Mouse (Mus musculus) lung, embryonic 14.5 days (tissue): ENCODE results near the gene Nfix. TPM values are rescaled to one million over a fixed set of nuclear protein-coding genes. Genes with fewer than 3 reads are reported as not detected.

ENCODE experiments used
- ATAC-seq: fragments of 200-750 bp; cut with Nextera tagmentation; 2 replicates; pipeline ENCODE4 v1.8.0; 2017; ENCODE audit warnings: mild to moderate bottlenecking, moderate TSS enrichment, moderate library complexity; ENCODE audit not compliant: insufficient read depth
- DNase-seq: peaks from one replicate; pipeline ENCODE4 v3.0.0-alpha.2; 2015
- H3K27ac ChIP-seq: fragments of 300-500 bp; sonication (generic); 2 replicates; pipeline ENCODE4 v1.5.1; 2014; ENCODE audit warnings: low read depth, mild to moderate bottlenecking, moderate library complexity
- H3K27me3 ChIP-seq: fragments of 300-500 bp; sonication (generic); 2 replicates; pipeline ENCODE4 v1.6.1; 2014; ENCODE audit warnings: low read length, control low read depth; ENCODE audit not compliant: insufficient read depth
- H3K36me3 ChIP-seq: fragments of 300-500 bp; sonication (generic); 2 replicates; pipeline ENCODE4 v1.6.1; 2014; ENCODE audit warnings: control low read depth; ENCODE audit not compliant: insufficient read depth
- H3K4me1 ChIP-seq: fragments of 300-500 bp; sonication (generic); 2 replicates; pipeline ENCODE4 v1.6.1; 2014; ENCODE audit warnings: antibody characterized with exemption, control low read depth; ENCODE audit not compliant: insufficient read depth
- H3K4me2 ChIP-seq: fragments of 300-500 bp; sonication (generic); 2 replicates; pipeline ENCODE4 v1.6.1; 2014; ENCODE audit warnings: mild to moderate bottlenecking
- H3K4me3 ChIP-seq: fragments of 300-500 bp; sonication (generic); 2 replicates; pipeline ENCODE4 v1.5.1; 2014; ENCODE audit warnings: low read depth, low read length
- H3K9ac ChIP-seq: fragments of 300-500 bp; sonication (generic); 2 replicates; pipeline ENCODE4 v1.6.1; 2014
- H3K9me3 ChIP-seq: fragments of 300-500 bp; sonication (generic); 2 replicates; pipeline ENCODE4 v1.6.1; 2016; ENCODE audit warnings: low read depth, low read length, control low read depth
- CTCF ChIP-seq: IDR thresholded peaks from 2 replicates; pipeline ENCODE4 v1.5.1; 2016; ENCODE audit warnings: antibody characterized with exemption, low read depth
- WGBS: fragments of 180-500 bp; shearing (Covaris S2); extraction: QIAGEN DNeasy Blood & Tissue Kit; methylation state at CpG from one replicate; pipeline ENCODE4 v1.1.7; 2014; 5-methylcytosine and 5-hydroxymethylcytosine counted together
- polyA plus RNA-seq: library from polyadenylated mRNA; unstranded; fragments of >200 nt; fragmentation: Nextera tagmentation; extraction: Ambion mirVana; gene quantifications from 2 replicates; pipeline ENCODE4 v1.2.1, GENCODE M21; 2014

Gene Nfix
- polyA plus RNA-seq, 1 experiment from 2014 or later: 42.3 TPM

DNA sequence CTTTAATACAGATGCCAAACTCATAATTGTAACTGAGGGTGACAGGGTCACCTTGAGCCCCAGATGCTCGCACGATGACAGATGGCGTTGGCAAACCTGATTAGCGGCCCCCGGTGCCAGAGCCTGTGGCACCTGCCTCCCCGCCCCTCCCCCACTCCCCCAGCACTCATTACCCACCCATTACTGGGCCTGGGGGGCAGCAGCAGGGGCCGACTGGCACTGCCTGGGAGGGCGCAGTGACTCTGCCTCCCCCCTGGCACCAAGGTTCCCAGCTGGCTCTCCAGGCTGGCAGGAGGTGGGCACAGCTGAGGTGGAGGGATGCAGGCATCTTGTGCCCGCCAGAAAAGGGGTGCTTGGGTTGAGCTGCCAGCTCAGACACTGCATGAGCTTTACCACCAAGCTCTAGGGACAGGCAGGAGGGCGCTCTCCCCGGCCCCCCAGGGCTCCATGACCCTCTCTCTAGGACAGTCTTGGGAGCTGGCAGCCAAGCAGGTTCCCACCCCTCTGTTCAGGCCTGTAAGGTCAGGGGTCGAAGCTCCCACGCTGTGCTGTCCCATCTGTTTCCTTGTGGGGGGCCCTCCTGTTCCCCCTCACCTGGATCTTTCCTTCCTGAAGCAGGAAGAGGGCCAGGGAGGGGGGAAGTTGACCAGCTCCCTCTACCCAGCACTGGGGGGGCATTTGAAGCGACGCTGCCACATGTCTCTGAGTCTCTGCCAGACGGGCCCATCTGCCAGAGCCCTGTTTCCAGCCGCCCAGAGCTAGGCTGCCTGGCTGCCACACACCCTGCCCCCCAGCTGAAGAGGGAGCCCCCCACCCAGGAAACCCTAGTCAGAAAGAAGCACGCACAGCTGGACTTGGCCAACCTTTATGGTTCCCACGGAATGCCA, 14.7 kb upstream of the Nfix start:
- DNase-seq (no peak), ATAC-seq (no peak)
- Histone ChIP-seq H3K27me3 (peaks cover 8% of the 10 kb centered on the region; the same call in 1 of the 2 replicates), H3K4me3 (no peak overlapping the region), H3K9me3 (no peaks in the 10 kb centered on the region), H3K36me3 (no peaks in the 10 kb centered on the region), H3K4me2 (no peak overlapping the region), H3K4me1 (peaks cover 3% of the 10 kb centered on the region), H3K27ac (no peak overlapping the region), H3K9ac (no peak overlapping the region)
- TF ChIP-seq CTCF: no peak
- WGBS: 38% methylated on average over 19 of the region's 19 CpGs

DNA sequence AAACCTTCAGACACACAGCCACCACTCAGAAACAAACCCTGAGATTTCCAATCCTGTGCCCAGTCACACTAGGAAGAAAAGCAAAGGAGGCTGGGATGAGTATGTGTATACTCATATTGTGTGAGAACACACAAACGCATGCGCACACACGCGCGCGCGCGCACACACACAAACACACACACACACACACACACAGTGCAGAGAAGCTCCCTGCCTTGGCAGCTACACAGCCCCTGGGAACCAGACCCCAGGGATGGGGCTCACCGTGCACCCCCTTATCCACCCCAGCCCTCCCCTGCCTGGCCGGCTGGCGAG, 14.1 kb upstream of the Nfix start:
- WGBS: 82% methylated on average over 11 of the region's 11 CpGs
- ATAC-seq: no peak

DNA sequence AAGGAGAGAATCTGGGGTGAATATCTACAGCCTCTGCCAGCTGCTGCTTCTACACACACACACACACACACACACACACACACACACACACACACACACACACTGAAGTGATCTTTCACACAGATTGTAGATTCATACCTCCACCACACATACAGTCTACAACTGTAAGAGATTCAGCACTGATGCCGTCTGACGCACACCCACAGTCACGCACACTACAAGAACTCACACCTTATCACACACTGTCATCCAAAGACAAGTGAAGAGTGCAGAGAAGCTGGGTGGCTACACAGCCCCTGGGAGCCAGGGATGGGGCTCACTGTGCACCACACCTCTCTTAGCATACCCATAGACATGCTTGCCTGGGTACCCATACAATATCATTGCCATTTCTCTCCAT, 13.7 kb upstream of the Nfix start:
- peaks cover 3% of the 10 kb centered on the region for H3K4me1 ChIP-seq
- no peak for DNase-seq
- H3K27ac ChIP-seq: no peak overlapping the region
- no peak overlapping the region for H3K4me2 ChIP-seq
- H3K27me3 ChIP-seq: peaks cover 8% of the 10 kb centered on the region; the same call in 1 of the 2 replicates
- no peak overlapping the region for H3K9ac ChIP-seq
- 79% methylated on average over 3 of the region's 3 CpGs for WGBS
- H3K4me3 ChIP-seq: no peak overlapping the region
- no peaks in the 10 kb centered on the region for H3K36me3 ChIP-seq
- H3K9me3 ChIP-seq: no peaks in the 10 kb centered on the region
- no peak for ATAC-seq
- no peak for TF ChIP-seq CTCF

More for the DNA sequence above, 14.1 kb upstream of the Nfix start:
- H3K4me1 ChIP-seq: peaks cover 3% of the 10 kb centered on the region
- no peak for DNase-seq
- TF ChIP-seq CTCF: no peak
- no peak overlapping the region for H3K4me2 ChIP-seq
- H3K9ac ChIP-seq: no peak overlapping the region
- no peak overlapping the region for H3K4me3 ChIP-seq
- no peaks in the 10 kb centered on the region for H3K9me3 ChIP-seq
- no peaks in the 10 kb centered on the region for H3K36me3 ChIP-seq
- H3K27ac ChIP-seq: no peak overlapping the region
- peaks cover 8% of the 10 kb centered on the region; the same call in 1 of the 2 replicates for H3K27me3 ChIP-seq

DNA sequence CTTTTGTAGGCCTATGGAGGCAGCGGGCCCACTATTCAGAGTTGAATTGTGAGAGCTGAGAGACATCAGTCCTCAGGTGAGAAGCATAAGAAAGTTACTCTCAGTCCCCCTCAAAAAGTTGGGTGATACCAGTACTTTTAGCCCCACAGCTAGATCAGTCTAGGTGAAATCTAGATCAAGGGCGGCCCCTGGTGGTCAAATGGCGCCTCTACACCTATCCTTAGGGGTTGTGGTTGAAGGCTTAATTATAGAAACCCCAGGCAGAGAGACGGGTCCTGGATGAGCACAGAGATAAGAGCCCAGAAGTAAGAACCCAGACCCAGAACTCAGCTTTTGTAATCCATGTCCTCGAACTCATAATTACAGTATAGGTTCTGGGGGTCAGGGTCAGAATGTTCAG, 12.9 kb upstream of the Nfix start:
- Histone ChIP-seq H3K9me3 (no peaks in the 10 kb centered on the region), H3K27ac (no peak overlapping the region), H3K4me1 (peaks cover 3% of the 10 kb centered on the region), H3K27me3 (peaks cover 8% of the 10 kb centered on the region; the same call in 1 of the 2 replicates), H3K9ac (no peak overlapping the region), H3K36me3 (no peaks in the 10 kb centered on the region), H3K4me2 (no peak overlapping the region), H3K4me3 (no peak overlapping the region)
- peak; percentile 90 for TF ChIP-seq CTCF
- ATAC-seq: no peak
- 2% methylated on average over 5 of the region's 5 CpGs for WGBS
- DNase-seq: peak; percentile 94

DNA sequence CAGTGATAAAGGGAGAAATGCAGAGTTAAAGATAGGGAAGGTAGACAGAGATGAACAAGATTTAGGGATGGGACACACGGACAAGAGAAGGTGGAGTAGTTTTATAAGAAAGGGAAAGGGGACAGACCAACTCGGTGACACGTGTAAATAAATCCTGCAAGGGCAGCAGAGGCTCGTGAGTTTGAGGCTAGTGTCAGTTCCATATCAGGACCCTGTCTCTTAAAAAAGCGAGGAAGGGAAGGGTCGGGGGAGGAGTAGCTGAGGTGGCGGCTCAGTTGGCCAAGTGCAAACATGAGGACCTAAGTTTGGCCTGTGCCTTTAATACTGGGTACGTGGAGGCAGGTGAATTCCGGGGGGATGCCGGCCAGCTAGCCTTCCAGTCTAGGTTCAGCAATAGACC, 11.2 kb upstream of the Nfix start:
- Histone ChIP-seq H3K4me2 (peak overlapping the region; percentile 59), H3K9me3 (no peaks in the 10 kb centered on the region), H3K36me3 (no peaks in the 10 kb centered on the region), H3K9ac (no peak overlapping the region; the same call in 1 of the 2 replicates), H3K27me3 (peaks cover 8% of the 10 kb centered on the region; the same call in 1 of the 2 replicates), H3K4me3 (peak overlapping the region; percentile 30), H3K4me1 (peaks cover 3% of the 10 kb centered on the region), H3K27ac (no peak overlapping the region)
- ATAC-seq: no peak
- 20% methylated on average over 10 of the region's 10 CpGs for WGBS
- TF ChIP-seq CTCF: no peak
- no peak for DNase-seq

DNA sequence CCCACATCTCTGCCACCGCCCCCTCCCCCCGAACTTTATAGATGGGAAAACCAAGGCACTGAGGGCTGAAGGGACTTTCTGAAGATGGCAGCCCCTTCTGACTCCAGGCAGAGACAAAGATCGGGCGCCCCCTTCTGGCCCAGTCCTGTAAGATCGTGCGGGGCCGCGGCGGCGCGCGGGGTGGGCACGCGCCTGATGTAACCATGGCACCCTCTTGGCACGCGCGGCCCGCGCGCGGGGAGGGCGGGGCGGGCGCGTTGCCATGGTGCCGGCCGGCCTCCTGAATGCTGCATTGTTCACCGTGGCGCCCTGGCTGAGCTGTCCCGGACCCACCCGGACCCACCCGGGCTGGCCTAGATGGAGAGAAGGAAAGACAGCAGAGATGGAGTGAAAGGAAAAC, 10.8 kb upstream of the Nfix start:
- H3K4me2 ChIP-seq: peak overlapping the region; percentile 59
- peak; percentile 84 for TF ChIP-seq CTCF
- DNase-seq (peak; percentile 96), ATAC-seq (peak; percentile 79)
- H3K4me1 ChIP-seq: peaks cover 3% of the 10 kb centered on the region
- no peaks in the 10 kb centered on the region for H3K36me3 ChIP-seq
- peak overlapping the region; percentile 30 for H3K4me3 ChIP-seq
- H3K27me3 ChIP-seq: peaks cover 8% of the 10 kb centered on the region; the same call in 1 of the 2 replicates
- 0 out of 2 replicates have a peak overlapping the region, but pooled peaks have one; percentile 18 for H3K27ac ChIP-seq
- WGBS: 1% methylated on average over 32 of the region's 32 CpGs
- H3K9ac ChIP-seq: no peak overlapping the region; the same call in 1 of the 2 replicates
- H3K9me3 ChIP-seq: no peaks in the 10 kb centered on the region

DNA sequence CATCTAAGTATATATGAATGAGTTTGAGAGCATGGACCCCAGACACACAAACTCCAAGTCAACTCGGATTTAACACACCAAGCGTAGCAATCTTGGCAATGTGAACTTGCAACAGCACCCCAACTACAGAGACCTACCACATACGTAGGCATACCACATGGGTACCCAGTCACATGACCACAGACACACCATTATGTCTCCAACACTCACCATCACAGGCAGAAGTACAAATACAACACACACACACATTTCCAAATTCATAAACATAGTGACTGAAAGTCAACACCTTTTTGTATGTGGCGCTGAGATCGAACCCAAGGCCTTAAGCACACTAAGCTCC, 9.8 kb upstream of the Nfix start:
- H3K9ac ChIP-seq: no peak overlapping the region
- DNase-seq: no peak
- peaks cover 11% of the 10 kb centered on the region; the same call in 1 of the 2 replicates for H3K27me3 ChIP-seq
- H3K4me1 ChIP-seq: peaks cover 3% of the 10 kb centered on the region
- TF ChIP-seq CTCF: no peak
- no peak overlapping the region for H3K4me3 ChIP-seq
- no peak overlapping the region for H3K4me2 ChIP-seq
- WGBS: 74% methylated on average over 5 of the region's 5 CpGs
- no peaks in the 10 kb centered on the region for H3K36me3 ChIP-seq
- H3K27ac ChIP-seq: no peak overlapping the region
- no peak for ATAC-seq
- H3K9me3 ChIP-seq: no peaks in the 10 kb centered on the region
